Mouse (Mus musculus): ENCODE results near the gene Nlgn1. TPM values are rescaled to one million over a fixed set of nuclear protein-coding genes. Genes with fewer than 3 reads are reported as not detected.

Gene Nlgn1
- not detected in 2 replicates for polyA plus RNA-seq (2012; ENCODE audit: insufficient read depth, insufficient read length, low replicate concordance, missing spikeins)

GRCm38 (mm10) chr3:26332400-26333238 lies at the start of gene Nlgn1:
Gene Nlgn1 (minus strand): TSS chr3:26332460.
- H3K4me3 ChIP-seq (ENCODE audit: insufficient read depth, low read depth, low read length) = peak within 1 kb of the TSS; percentile 57
- 2% methylated on average over 14 of the region's 14 CpGs for WGBS
- TF ChIP-seq POLR2A (IDR thresholded peaks at IDR 0.05; ENCODE audit: insufficient read depth, low read depth, low read length) = no peak
- no peak for TF ChIP-seq CTCF (IDR thresholded peaks at IDR 0.05; ENCODE audit: insufficient read depth, low read depth, low read length)
- H3K4me1 ChIP-seq (ENCODE audit: control insufficient read depth, insufficient read depth, low read length) = 0 out of 2 replicates have a peak, but pooled peaks cover 3% of the 10 kb centered on the region
- H3K27ac ChIP-seq (ENCODE audit: insufficient read depth, low read depth, low read length) = peak within 1 kb of the TSS; percentile 67

- no peak overlapping the region for H3K27ac ChIP-seq (ENCODE audit: insufficient read depth, low read depth, low read length)
- TF ChIP-seq POLR2A (IDR thresholded peaks at IDR 0.05; ENCODE audit: insufficient read depth, low read depth, low read length) (no peak), CTCF (IDR thresholded peaks at IDR 0.05; ENCODE audit: insufficient read depth, low read depth, low read length) (no peak)
- WGBS = 87% methylated on average over 2 of the region's 2 CpGs
- H3K4me3 ChIP-seq (ENCODE audit: insufficient read depth, low read depth, low read length) = no peak overlapping the region
- no peaks in the 10 kb centered on the region for H3K4me1 ChIP-seq (ENCODE audit: control insufficient read depth, insufficient read depth, low read length)
Measured at GRCm38 (mm10) chr3:26378272-26378671, 46.0 kb upstream of the Nlgn1 start.

- H3K27ac ChIP-seq (ENCODE audit: insufficient read depth, low read depth, low read length) = no peak overlapping the region
- TF ChIP-seq CTCF (IDR thresholded peaks at IDR 0.05; ENCODE audit: insufficient read depth, low read depth, low read length) (no peak), POLR2A (IDR thresholded peaks at IDR 0.05; ENCODE audit: insufficient read depth, low read depth, low read length) (no peak)
- H3K4me1 ChIP-seq (ENCODE audit: control insufficient read depth, insufficient read depth, low read length) = no peaks in the 10 kb centered on the region
- 83% methylated on average over 5 of the region's 5 CpGs for WGBS
- no peak overlapping the region for H3K4me3 ChIP-seq (ENCODE audit: insufficient read depth, low read depth, low read length)
Measured at GRCm38 (mm10) chr3:26355082-26355481, 22.8 kb upstream of the Nlgn1 start.

GRCm38 (mm10) chr3:26354483-26355030 lies 22.3 kb upstream of the Nlgn1 start:
- WGBS = 61% methylated on average over 5 of the region's 5 CpGs
- H3K4me1 ChIP-seq (ENCODE audit: control insufficient read depth, insufficient read depth, low read length) = no peaks in the 10 kb centered on the region
- TF ChIP-seq POLR2A (IDR thresholded peaks at IDR 0.05; ENCODE audit: insufficient read depth, low read depth, low read length) = no peak
- TF ChIP-seq CTCF (IDR thresholded peaks at IDR 0.05; ENCODE audit: insufficient read depth, low read depth, low read length) = no peak
- no peak overlapping the region for H3K4me3 ChIP-seq (ENCODE audit: insufficient read depth, low read depth, low read length)
- H3K27ac ChIP-seq (ENCODE audit: insufficient read depth, low read depth, low read length) = no peak overlapping the region

- Histone ChIP-seq H3K27ac (ENCODE audit: insufficient read depth, low read depth, low read length) (no peak overlapping the region), H3K4me3 (ENCODE audit: insufficient read depth, low read depth, low read length) (no peak overlapping the region)
- 79% methylated on average over 2 of the region's 2 CpGs for WGBS
Measured at GRCm38 (mm10) chr3:26337495-26337894, 5.2 kb upstream of the Nlgn1 start.

GRCm38 (mm10) chr3:26333239-26333811 lies 1.1 kb upstream of the Nlgn1 start:
- no peak for TF ChIP-seq CTCF (IDR thresholded peaks at IDR 0.05; ENCODE audit: insufficient read depth, low read depth, low read length)
- TF ChIP-seq POLR2A (IDR thresholded peaks at IDR 0.05; ENCODE audit: insufficient read depth, low read depth, low read length) = 0 out of 2 replicates have a peak, but pooled peaks have one; percentile 28
- Histone ChIP-seq H3K27ac (ENCODE audit: insufficient read depth, low read depth, low read length) (no peak overlapping the region), H3K4me1 (ENCODE audit: control insufficient read depth, insufficient read depth, low read length) (0 out of 2 replicates have a peak, but pooled peaks cover 3% of the 10 kb centered on the region), H3K4me3 (ENCODE audit: insufficient read depth, low read depth, low read length) (peak overlapping the region; percentile 57)
- WGBS = 1% methylated on average over 41 of the region's 41 CpGs

More at GRCm38 (mm10) chr3:26337495-26337894, 5.2 kb upstream of the Nlgn1 start:
- H3K4me1 ChIP-seq (ENCODE audit: control insufficient read depth, insufficient read depth, low read length) = 0 out of 2 replicates have a peak, but pooled peaks cover 3% of the 10 kb centered on the region
- TF ChIP-seq CTCF (IDR thresholded peaks at IDR 0.05; ENCODE audit: insufficient read depth, low read depth, low read length) = no peak
- no peak for TF ChIP-seq POLR2A (IDR thresholded peaks at IDR 0.05; ENCODE audit: insufficient read depth, low read depth, low read length)

GRCm38 (mm10) chr3:26331177-26332061 lies 841 bp downstream of the Nlgn1 start:
- 0 out of 2 replicates have a peak, but pooled peaks cover 3% of the 10 kb centered on the region for H3K4me1 ChIP-seq (ENCODE audit: control insufficient read depth, insufficient read depth, low read length)
- peak overlapping the region; percentile 38 for H3K27ac ChIP-seq (ENCODE audit: insufficient read depth, low read depth, low read length)
- peak overlapping the region; percentile 52 for H3K4me3 ChIP-seq (ENCODE audit: insufficient read depth, low read depth, low read length)
- under 1% methylated on average over 60 of the region's 60 CpGs for WGBS
- no peak for TF ChIP-seq CTCF (IDR thresholded peaks at IDR 0.05; ENCODE audit: insufficient read depth, low read depth, low read length)
- no peak for TF ChIP-seq POLR2A (IDR thresholded peaks at IDR 0.05; ENCODE audit: insufficient read depth, low read depth, low read length)

GRCm38 (mm10) chr3:26330863-26331176 lies 1.4 kb downstream of the Nlgn1 start:
- Histone ChIP-seq H3K4me3 (ENCODE audit: insufficient read depth, low read depth, low read length) (peak overlapping the region; percentile 52), H3K4me1 (ENCODE audit: control insufficient read depth, insufficient read depth, low read length) (0 out of 2 replicates have a peak, but pooled peaks cover 3% of the 10 kb centered on the region), H3K27ac (ENCODE audit: insufficient read depth, low read depth, low read length) (peak overlapping the region; percentile 38)
- TF ChIP-seq POLR2A (IDR thresholded peaks at IDR 0.05; ENCODE audit: insufficient read depth, low read depth, low read length) (no peak), CTCF (IDR thresholded peaks at IDR 0.05; ENCODE audit: insufficient read depth, low read depth, low read length) (no peak)
- WGBS = 12% methylated on average over 9 of the region's 9 CpGs
